Mouse (Mus musculus) kidney, embryonic 16.5 days (tissue): ENCODE data around the gene Brsk1. TPM values are rescaled to one million over a fixed set of nuclear protein-coding genes. Genes with fewer than 3 reads are reported as not detected.

Source experiments
- ATAC-seq: fragments of 200-750 bp; cut with Nextera tagmentation; 2 replicates; pipeline ENCODE4 v1.8.0; 2017; ENCODE audit warnings: moderate TSS enrichment; ENCODE audit not compliant: low FRiP score, low TSS enrichment
- H3K27ac ChIP-seq: fragments of 300-500 bp; sonication (generic); 2 replicates; pipeline ENCODE4 v1.5.1; 2014; ENCODE audit warnings: low read length
- H3K27me3 ChIP-seq: fragments of 300-500 bp; sonication (generic); 2 replicates; pipeline ENCODE4 v1.6.1; 2014; ENCODE audit warnings: low read length, control low read depth, mixed read lengths; ENCODE audit not compliant: insufficient read depth
- H3K36me3 ChIP-seq: fragments of 300-500 bp; sonication (generic); 2 replicates; pipeline ENCODE4 v1.6.1; 2014; ENCODE audit warnings: low read length, control low read depth, mixed read lengths; ENCODE audit not compliant: insufficient read depth
- H3K4me1 ChIP-seq: fragments of 300-500 bp; sonication (generic); 2 replicates; pipeline ENCODE4 v1.6.1; 2014; ENCODE audit warnings: low read length, control low read depth, mixed read lengths; ENCODE audit not compliant: insufficient read depth
- H3K4me2 ChIP-seq: fragments of 300-500 bp; sonication (generic); replicated peaks from 2 replicates; pipeline ENCODE4 v1.6.1; 2014; ENCODE audit warnings: low read depth, low read length
- H3K4me3 ChIP-seq: fragments of 300-500 bp; sonication (generic); 2 replicates; pipeline ENCODE4 v1.5.1; 2014; ENCODE audit warnings: mild to moderate bottlenecking, low read length
- H3K9ac ChIP-seq: fragments of 300-500 bp; sonication (generic); replicated peaks from 2 replicates; pipeline ENCODE4 v1.6.1; 2014; ENCODE audit warnings: low read length
- H3K9me3 ChIP-seq: fragments of 300-500 bp; sonication (generic); 2 replicates; pipeline ENCODE4 v1.6.1; 2016; ENCODE audit warnings: low read length, control low read depth
- WGBS: fragments of 180-500 bp; shearing (Covaris S2); extraction: QIAGEN DNeasy Blood & Tissue Kit; methylation state at CpG from one replicate; pipeline ENCODE4 v1.1.7; 2014; 5-methylcytosine and 5-hydroxymethylcytosine counted together
- polyA plus RNA-seq: library from polyadenylated mRNA; unstranded; fragments of >200 nt; fragmentation: Nextera tagmentation; extraction: Ambion mirVana; gene quantifications from 2 replicates; pipeline ENCODE4 v1.2.1, GENCODE M21; 2015

Gene Brsk1
- polyA plus RNA-seq, 1 experiment from 2014 or later = 1.2 TPM

DNA sequence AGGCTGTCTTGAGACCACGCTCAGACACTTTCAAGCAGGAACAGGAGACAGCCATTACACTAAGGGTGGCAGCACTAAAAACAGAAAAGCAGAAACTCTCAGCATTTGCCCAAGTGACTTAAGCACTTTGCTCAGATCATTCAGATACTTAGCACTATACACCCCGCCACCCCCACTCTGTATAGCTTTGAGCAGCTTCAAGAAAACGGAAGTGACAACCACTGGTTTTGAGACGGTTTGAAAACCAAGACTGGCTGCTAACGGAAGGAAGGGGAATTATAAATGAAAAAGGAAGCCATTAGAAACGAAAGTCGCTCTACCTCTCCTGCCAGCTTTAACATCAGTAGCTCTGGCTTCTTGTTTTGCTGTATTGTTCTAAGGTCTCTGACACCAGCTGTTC, 36.6 kb upstream of the Brsk1 start:
- Histone ChIP-seq H3K36me3 (peaks cover 3% of the 10 kb centered on the region; the same call in 1 of the 2 replicates), H3K4me2 (no peak overlapping the region), H3K4me1 (peaks cover 44% of the 10 kb centered on the region), H3K9ac (no peak overlapping the region), H3K4me3 (no peak overlapping the region), H3K27me3 (no peaks in the 10 kb centered on the region), H3K27ac (peak overlapping the region; percentile 6; the same call in 1 of the 2 replicates), H3K9me3 (no peaks in the 10 kb centered on the region)
- 84% methylated on average over 7 of the region's 7 CpGs for WGBS
- no peak for ATAC-seq

DNA sequence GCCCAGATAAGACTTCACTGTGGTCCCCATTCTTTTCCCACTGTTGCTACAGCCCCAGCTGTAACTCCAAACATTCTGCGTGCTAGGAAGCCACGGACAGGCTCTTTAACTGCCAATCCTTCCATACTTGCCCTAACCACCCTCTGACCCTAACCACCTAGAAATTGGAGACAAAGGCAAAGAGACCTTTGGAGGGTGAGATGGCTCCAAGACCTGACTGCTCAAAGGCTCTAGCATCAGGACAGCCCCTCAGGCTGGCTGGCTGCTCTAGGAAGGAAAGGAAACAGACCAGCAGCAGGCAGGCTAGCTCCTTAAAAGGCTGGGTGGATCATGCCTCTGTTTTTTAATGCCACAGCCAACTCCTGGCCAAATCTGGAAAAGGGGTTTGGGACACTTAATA, 36.2 kb upstream of the Brsk1 start:
- Histone ChIP-seq H3K4me3 (no peak overlapping the region), H3K4me2 (no peak overlapping the region), H3K27ac (peak overlapping the region; percentile 6; the same call in 1 of the 2 replicates), H3K9me3 (no peaks in the 10 kb centered on the region), H3K4me1 (peaks cover 44% of the 10 kb centered on the region), H3K9ac (0 out of 2 replicates have a peak overlapping the region, but pooled peaks have one; percentile 15), H3K27me3 (no peaks in the 10 kb centered on the region), H3K36me3 (peaks cover 3% of the 10 kb centered on the region; the same call in 1 of the 2 replicates)
- 68% methylated on average over 2 of the region's 2 CpGs for WGBS
- ATAC-seq = no peak

DNA sequence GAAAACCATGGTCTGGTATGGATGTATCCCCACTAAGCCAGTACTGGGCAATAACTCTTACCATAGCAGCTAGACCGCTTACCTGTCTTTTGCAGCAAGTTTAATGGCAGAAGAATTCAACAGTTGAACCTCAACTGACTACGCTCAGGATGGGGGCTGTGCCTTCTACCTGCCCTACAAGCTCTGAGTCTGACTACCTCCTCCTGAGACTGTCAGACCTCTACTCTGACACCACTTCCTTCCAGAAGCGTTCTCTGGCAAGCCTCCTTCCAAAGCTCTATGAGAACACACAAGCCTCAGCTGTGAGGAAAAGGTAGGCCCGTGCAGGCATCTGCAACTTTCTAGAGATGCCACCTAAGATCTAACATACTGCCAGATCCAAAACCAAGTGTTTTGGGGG, 35.0 kb upstream of the Brsk1 start:
- Histone ChIP-seq H3K27me3 (no peaks in the 10 kb centered on the region), H3K27ac (no peak overlapping the region), H3K4me2 (no peak overlapping the region), H3K4me3 (no peak overlapping the region), H3K9ac (no peak overlapping the region), H3K9me3 (no peaks in the 10 kb centered on the region), H3K36me3 (peaks cover 3% of the 10 kb centered on the region; the same call in 1 of the 2 replicates), H3K4me1 (peaks cover 49% of the 10 kb centered on the region)
- 83% methylated on average over 4 of the region's 4 CpGs for WGBS
- ATAC-seq = no peak

DNA sequence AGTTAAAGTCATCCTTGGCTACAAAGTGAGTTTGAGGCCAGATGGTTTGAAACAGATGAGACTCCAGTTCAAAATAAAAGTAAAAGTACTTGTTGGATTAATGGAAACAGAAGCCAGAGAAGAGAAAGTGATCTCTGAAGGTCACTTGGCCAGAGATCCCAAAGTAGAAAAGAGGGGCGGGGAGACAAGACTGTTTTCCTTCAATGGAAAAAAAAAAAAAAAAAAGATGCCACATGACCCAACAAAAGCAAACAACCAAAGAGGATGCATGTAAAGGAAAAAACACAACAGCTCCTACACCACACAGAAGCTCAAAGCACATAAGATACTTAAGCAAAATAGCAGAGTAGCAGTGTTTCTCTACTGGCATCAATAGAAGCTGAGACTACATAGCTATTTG, 34.5 kb upstream of the Brsk1 start:
- Histone ChIP-seq H3K27me3 (no peaks in the 10 kb centered on the region), H3K4me2 (no peak overlapping the region), H3K27ac (no peak overlapping the region), H3K9me3 (no peaks in the 10 kb centered on the region), H3K4me1 (peaks cover 49% of the 10 kb centered on the region), H3K4me3 (no peak overlapping the region), H3K36me3 (peaks cover 3% of the 10 kb centered on the region; the same call in 1 of the 2 replicates), H3K9ac (no peak overlapping the region)
- WGBS = 76% methylated on average over 1 of the region's 1 CpGs
- ATAC-seq = no peak

DNA sequence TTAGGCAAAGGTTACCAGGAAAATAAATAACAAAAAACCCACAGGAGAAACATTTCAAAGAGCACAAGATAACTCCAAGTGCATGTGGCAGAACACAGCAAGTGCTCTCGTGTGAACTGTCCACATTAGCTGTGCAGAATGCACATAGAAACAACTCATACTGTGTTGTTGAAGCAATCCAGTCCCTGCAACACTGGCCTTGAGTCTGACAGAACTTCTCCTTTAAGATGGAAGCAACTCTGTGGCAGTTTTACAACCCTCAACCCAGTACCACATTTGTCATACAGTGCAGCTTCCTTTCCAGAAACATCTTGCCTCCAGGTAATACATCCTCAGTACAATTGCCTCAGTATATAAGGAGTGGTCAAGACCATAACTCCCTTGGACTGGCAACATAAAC, 33.6 kb upstream of the Brsk1 start:
- peak overlapping the region; percentile 91 for H3K9ac ChIP-seq
- 47% methylated on average over 1 of the region's 1 CpGs for WGBS

DNA sequence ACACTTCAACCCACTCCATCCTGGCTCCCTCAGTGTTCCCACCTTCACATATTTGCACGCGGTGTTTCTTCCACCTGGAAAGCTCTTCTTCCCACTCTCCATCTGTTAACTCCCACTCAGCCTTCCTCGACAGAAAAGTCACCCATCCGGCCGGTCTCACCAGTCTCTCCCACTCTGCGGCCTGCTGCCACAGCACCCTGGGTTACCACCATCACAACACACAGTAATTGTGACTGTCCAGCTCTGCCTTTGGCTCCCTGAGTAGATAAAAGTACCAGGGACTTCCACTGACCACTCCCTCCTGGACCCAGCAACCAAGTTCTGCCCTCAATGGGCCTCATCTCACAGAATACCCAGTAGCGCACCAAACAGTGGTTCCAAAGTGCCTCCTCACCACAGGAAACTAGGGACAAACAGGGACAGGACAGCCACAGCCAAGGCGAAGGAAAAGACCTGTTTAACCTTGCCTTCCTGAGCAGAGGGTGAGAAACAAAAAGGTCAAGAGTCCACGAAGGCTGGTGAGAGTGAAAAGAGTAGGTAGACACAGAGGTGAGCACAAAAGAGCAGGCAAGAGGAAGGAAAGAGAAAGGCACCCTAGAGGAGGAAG, 32.8 kb upstream of the Brsk1 start:
- H3K36me3 ChIP-seq = peaks cover 6% of the 10 kb centered on the region; the same call in 1 of the 2 replicates
- H3K9me3 ChIP-seq = no peaks in the 10 kb centered on the region
- H3K27me3 ChIP-seq = no peaks in the 10 kb centered on the region
- H3K4me2 ChIP-seq = peak overlapping the region; percentile 92
- peak overlapping the region; percentile 91 for H3K9ac ChIP-seq
- H3K4me1 ChIP-seq = peaks cover 45% of the 10 kb centered on the region
- no peak for ATAC-seq
- peak overlapping the region; percentile 89 for H3K4me3 ChIP-seq
- WGBS = 34% methylated on average over 9 of the region's 9 CpGs
- H3K27ac ChIP-seq = peak overlapping the region; percentile 94; the same call in 1 of the 2 replicates

More for the DNA sequence above, 33.6 kb upstream of the Brsk1 start:
- no peak overlapping the region for H3K27ac ChIP-seq
- peak overlapping the region; percentile 92 for H3K4me2 ChIP-seq
- peaks cover 3% of the 10 kb centered on the region; the same call in 1 of the 2 replicates for H3K36me3 ChIP-seq
- H3K4me3 ChIP-seq = peak overlapping the region; percentile 89; the same call in 1 of the 2 replicates
- ATAC-seq = no peak
- H3K4me1 ChIP-seq = peaks cover 47% of the 10 kb centered on the region
- H3K27me3 ChIP-seq = no peaks in the 10 kb centered on the region
- no peaks in the 10 kb centered on the region for H3K9me3 ChIP-seq

DNA sequence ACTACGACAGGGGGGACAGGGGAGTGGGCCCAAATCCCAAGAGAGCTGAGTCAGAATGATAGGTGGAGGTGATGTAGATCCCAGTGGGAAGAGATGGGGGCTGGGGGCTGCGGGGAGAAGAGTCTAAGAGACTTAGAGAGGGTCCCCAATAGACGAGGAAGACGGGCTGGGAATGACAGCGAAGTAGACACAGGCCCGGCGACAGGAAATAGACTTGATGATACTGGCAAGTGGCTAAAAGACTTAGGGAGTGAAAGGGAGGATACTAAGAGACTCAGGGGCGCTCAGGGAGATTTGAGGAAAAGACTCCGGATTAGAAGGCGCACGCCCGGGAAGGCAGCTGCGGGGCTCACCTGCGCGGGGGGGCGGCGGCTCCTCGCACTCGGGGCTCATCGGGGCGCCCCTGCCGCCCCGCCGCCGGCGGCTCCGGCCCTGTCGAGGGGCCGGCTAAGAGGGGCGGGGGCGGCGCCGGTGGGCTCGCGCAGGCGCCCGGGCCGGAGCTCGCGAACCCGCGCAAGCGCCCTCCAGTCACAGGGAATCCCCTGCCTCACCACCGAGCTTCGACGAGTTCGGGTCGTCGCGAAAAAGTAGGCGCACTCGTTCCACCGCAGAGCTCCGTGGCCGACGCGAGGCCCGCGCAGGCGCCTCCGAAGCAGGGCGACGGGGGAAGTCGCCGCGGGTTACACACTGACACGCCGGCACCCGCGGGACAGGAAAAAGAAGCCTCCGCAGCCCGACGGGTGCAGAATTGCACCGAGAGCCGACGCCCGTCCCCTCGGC, 32.1 kb upstream of the Brsk1 start:
- under 1% methylated on average over 66 of the region's 78 CpGs for WGBS
- Histone ChIP-seq H3K4me2 (peak overlapping the region; percentile 92), H3K27me3 (no peaks in the 10 kb centered on the region), H3K9ac (peak overlapping the region; percentile 91), H3K4me3 (peak overlapping the region; percentile 89), H3K27ac (peak overlapping the region; percentile 94), H3K9me3 (no peaks in the 10 kb centered on the region), H3K4me1 (peaks cover 45% of the 10 kb centered on the region), H3K36me3 (peaks cover 9% of the 10 kb centered on the region; the same call in 1 of the 2 replicates)
- peak; percentile 78 for ATAC-seq

DNA sequence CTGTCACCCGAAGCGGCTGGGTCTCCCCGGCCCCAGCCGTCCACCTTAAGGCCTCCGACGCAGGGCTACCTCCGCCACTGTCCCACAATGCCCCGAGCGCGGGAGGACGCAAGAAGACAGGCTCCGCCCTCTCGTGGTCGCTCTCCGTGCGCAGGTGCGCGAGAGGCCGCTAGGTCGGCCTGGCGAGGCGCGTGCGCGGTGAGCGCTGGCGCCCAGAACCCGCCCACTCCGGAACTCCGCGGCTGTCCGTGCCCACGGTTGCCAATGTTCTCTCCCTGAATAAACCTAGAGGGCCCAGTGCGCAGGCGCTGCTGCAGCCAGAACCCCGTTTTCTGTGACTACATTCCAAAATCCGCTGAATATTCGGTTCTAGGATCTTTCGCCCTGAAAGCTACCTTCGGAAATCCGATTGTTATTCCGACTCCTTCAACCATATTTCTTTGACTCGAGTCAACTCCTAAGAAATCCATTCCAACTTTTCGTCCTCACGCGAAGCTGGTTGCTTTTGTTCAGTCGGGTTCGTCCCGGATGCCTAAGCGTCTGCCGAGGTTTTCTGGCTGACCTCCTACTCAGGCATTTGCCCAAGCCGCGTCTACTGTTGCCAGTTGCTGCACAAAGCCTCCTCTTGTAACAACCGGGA, 31.4 kb upstream of the Brsk1 start, which contains the start of gene Ppp6r1:
Gene Ppp6r1, minus strand, starts transcription at position 108 of the 640 bp plus-strand sequence.
- Histone ChIP-seq H3K27me3 (no peaks in the 10 kb centered on the region), H3K9me3 (no peaks in the 10 kb centered on the region), H3K4me2 (peak within 1 kb of the TSS; percentile 92), H3K9ac (peak within 1 kb of the TSS; percentile 91), H3K4me3 (peak within 1 kb of the TSS; percentile 89), H3K4me1 (peaks cover 45% of the 10 kb centered on the region), H3K27ac (peak within 1 kb of the TSS; percentile 94), H3K36me3 (peaks cover 13% of the 10 kb centered on the region; the same call in 1 of the 2 replicates)
- WGBS = under 1% methylated on average over 54 of the region's 54 CpGs
- ATAC-seq = peak; percentile 98

DNA sequence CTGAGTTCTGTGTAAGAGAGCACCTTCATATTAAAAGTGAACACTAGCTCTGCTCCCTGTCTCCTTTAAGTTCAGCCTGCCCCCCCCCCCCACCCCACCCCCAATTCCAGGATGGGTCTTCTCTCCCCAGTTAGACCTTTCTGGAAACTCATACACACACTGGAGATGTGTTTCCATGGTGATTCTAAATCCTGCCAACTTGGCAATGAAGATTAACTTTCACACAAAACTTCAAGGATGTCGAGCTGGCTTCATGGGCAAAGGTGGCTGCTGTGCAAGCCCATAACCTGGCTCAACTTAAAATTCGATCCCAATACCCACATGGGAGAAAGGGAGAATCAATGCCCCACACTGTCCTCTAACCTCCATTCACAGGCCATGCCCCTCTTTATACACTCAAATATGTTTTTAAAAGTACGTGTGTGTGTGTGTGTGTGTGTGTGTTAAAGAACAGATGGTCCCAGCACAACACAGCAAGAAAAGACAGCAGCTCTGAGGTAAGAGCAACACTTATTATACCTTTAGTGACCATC, 30.4 kb upstream of the Brsk1 start:
- Histone ChIP-seq H3K27me3 (no peaks in the 10 kb centered on the region), H3K9ac (peak overlapping the region; percentile 91), H3K4me2 (peak overlapping the region; percentile 92), H3K4me3 (peak overlapping the region; percentile 89), H3K27ac (no peak overlapping the region; the same call in 1 of the 2 replicates), H3K36me3 (peaks cover 20% of the 10 kb centered on the region), H3K4me1 (peaks cover 36% of the 10 kb centered on the region), H3K9me3 (no peaks in the 10 kb centered on the region)
- WGBS = 59% methylated on average over 3 of the region's 3 CpGs
- ATAC-seq = no peak
